Mouse (Mus musculus): ENCODE measurements around the gene Akr1b10.
A peak's percentile ranks its signal among the peaks of the same experiment; 100 is the strongest.
"Not testable (repeated sequence)": the region's sequence is repeated elsewhere in the genome, so short reads cannot be mapped to it uniquely, and the experiment has no call there.

The Akr1b10 gene

DNA sequence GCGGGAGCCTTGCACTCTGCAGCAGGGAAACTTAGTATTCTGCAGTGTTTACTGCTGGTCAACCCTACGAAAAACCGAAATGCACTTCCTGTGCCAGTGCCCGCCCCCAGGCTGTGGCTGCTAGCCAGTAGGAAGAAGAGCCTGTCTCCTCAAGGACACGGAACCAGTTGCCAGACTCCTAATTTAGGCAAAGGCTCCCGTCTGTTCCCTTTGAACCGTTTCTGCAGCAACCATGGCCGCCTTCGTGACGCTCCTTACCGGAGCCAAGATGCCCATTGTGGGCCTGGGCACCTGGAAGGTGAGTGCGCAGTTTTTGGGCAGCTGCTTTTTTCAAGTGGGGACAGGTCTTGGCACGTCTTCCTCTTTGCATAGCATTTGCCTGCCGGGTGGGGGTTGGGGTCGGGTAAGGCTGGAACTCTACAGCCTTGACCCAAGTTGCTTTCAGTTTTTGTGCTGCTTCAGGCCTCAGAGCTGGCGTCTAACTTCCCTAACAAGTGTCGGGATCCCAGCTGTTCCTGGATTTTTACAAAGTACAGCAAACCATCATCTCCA is at the start of gene Akr1b10:
Akr1b10 (plus strand) TSS at position 109 of the 552 bp plus-strand sequence.
- peak; percentile 87 to 90 for DNase-seq

DNA sequence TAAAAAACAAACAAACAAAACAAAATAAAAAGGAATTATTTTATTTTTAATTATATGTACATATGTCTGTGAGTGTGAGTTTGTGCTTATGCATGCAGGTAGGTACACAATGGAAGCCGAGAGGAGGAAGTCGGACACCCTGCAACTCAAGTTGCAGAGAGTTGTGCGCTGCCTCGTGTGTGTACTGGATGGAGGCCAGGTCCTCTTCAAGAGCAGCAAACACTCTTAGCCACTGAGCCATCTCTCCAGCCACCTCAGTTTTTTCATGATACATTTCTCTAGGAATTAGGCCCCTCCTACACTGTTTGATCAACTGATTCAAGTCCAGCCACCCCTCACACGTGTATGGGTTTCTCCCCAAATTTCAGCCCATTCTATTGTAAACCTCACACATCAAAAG is 49.3 kb upstream of the Akr1b10 start:
- peak in 1 of 2 experiments; percentile 18 for DNase-seq

DNA sequence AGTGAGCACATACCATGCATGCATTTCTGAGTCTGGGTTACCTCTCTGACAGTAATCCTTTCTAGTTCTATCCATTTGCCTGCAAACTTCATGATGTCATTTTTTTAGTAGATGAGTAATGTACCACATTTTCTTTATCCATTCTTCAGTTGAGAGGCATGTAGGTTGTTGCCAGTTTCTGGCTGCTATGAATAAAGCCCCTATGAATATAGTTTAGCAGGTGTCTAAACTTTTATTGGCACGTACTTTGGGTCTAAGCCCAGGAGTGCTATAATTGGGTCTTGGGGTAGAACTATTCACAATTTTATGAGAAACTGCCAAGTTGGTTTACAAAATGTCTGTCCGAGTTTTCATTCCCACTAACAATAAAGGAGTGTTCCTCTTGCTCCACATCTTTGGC is 46.2 kb upstream of the Akr1b10 start:
- no peak for DNase-seq

DNA sequence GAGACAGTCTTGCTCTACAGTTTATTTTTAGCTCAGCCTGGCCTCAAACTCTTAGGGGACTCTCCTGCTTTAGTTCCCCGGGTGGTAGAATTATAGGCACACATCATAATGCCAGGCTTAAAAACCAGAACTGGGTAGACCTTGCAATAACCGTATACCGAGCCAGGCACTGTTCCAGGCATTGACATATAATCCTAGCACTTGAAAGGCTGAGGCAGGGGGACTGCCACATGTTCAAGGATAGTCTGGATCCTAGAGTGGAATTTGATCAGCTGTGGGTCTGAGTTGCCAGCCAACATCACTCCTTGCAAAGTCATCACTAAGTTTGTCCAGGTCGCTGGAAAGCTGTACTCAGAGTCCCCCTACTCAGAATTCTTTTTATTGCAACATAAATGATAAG is 42.0 kb upstream of the Akr1b10 start:
- DNase-seq = no peak

DNA sequence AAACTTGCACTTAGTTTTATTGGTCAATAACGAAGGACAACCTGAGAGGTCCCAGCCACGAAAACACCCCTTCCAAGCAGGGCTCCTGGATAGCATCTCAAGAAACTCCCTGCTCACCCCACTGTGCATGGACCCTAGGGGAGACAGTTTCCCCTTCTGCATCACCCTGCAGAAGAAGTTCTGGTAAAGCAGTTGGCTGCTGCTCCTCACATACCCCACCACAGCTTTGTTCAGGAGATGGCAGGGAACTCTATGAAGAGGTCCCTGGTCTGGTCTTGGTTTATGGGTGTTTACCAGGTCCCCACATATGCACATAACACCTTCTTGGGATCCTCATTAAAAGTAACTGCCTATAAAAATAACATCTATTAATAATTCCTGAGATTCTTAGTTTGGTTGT is 41.5 kb upstream of the Akr1b10 start:
- no peak for DNase-seq

DNA sequence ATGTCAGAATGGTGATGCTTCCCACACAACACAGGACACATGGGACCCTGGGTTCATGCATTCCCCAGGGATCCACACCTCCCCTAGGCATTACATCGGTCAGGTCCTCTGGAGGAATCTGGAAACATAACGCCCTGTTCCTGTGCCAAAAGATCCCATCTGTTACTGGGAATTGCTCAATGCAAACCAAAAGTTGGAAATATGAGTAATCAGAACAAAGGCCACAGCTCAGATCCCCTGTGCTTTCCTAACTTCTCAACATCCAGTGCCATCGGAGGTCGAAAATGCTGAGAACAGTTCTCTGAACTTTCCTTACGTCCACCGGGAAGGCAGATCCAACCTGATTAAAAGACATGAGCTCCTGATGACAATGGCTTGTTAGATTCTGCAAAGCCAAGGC is 40.6 kb upstream of the Akr1b10 start:
- DNase-seq = no peak

DNA sequence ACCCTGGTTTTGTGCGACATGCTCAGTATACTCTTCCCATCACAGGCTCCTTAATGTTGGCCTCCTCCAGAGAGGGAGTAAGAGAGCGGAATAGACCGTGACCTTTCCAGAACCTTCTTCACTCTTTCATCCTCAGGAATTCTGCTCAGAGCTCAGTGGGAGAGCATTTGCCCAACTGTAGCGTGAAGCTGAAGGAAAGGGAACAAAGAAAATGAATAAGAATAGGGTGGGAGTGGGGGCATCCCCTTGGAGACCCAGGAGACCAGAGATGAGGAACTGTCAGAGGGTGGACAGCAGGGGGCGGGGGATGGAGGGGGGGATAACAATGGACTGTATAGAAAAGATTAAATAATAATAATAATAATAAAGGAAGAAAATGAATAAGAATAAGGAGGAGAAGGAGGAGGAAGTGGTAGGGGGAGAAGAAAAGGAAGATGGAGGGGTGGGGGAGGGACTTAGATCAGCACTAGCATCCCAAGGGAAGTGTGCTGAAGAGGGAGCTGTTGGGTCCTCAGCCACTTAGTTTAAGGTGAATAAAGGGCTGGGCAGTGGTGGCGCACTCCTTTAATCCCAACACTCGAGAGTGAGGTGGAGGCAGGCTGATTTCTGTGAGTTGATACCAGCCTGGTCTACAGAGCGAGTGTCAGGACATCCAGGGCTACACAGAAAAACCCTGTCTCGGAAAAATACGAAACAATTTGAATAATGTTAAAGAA is 39.7 kb upstream of the Akr1b10 start:
- no peak for DNase-seq

DNA sequence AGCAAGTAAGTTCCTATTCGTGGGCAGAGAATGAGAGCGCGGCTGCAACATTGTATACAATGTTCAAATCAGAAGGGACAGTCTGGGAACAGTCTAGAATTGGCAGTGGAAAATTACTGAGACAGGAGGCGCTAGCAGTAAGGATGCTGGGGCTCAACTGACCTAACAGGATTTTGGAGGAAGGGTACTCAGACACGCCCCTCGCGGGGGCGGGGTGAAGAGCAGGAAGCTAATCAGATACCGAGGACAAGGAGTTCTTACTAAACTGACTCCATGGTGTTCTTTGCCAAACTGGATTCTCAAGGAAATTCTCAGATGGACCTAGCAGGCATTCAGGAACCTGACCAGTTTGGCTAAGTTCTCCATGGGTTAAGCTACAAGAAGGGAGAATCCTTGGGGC is 39.1 kb upstream of the Akr1b10 start:
- DNase-seq = peak; percentile 10 to 11

DNA sequence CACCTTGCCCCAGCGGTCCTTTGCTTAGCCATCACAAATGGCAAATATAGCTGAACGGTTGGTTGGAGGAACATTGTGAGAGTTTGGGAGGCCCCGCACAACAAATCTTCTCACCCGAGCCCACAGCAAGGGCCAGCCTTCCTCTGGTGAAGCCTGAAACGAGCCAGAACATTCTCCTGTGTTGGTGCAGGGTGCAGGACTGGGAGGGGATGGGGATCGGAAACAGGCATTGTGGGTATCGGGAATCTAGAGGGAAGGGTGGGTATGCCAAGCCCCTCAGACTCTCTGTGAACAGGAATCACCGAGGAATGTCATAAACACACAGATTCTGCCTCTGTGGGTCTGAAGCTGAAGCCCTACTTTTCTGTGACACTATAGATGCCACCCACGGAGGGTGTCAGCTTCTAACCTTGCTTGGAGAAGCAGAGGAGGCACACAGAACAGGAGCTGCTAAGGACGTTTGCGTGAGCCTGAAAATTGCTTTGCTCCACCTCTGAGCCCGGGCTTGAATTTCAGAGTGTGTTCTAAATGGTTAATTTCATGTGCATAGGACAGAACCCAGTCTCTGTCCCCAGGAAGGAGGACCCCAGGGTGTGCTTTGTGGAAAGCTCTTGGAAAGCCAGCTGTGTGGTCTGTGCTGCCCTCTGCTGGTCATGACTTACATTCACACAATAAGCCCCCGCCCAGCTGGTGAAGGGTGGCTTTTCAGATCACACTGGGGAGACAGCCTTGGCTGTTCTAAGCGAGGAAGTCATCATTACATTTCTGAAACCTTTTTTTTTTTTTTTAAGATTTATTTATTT is 37.7 kb upstream of the Akr1b10 start:
- peak; percentile 32 to 60 for DNase-seq

DNA sequence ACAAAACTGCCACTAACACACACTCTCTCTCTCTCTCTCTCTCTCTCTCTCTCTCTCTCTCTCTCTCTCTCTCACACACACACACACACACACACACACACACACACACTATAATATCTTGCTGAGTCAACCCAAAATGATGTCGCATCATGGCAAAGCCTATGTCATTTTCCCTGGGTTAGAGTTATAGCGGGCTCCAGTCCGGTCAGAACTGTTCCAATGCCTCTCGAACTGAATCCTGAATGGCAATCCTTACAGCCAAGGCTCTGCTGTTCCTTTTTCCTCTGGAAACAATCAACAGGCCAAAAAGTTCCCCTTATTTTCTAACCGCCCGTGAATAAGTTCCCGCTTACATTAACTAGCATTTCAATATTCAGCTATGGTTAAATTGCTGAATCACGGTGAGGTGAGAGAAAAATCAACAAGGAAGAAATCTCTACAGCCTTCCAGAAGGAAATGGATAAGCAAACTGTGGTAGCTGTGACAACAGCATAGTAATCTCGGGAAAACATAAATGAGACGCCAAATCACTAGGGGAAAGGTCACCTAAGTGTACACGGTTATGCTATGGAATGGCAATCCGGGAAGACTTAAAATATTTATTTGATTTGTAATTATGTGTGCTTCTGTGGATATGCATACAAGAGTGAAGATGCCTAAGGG is 33.9 kb upstream of the Akr1b10 start:
- DNase-seq = no peak

DNA sequence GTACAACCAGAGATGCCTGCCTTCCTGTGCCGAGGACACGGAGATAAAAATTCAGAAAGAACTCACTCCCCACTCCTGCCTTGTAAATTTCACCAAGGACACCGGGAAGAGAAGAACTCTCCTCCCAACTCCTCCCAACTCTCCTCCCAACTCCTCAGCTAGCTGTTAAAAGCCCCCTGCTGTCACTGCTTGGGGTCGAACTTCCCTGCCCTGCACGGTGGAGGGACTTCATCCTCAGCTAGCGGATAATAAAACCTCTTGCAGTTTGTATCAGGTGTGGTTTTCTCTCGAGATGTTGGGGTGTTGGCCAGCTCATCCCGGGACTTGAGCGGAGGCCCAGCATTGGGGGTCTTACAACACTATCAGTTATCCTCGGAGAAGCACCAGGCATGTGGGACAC is 32.5 kb upstream of the Akr1b10 start:
- not testable (repeated sequence) for DNase-seq

DNA sequence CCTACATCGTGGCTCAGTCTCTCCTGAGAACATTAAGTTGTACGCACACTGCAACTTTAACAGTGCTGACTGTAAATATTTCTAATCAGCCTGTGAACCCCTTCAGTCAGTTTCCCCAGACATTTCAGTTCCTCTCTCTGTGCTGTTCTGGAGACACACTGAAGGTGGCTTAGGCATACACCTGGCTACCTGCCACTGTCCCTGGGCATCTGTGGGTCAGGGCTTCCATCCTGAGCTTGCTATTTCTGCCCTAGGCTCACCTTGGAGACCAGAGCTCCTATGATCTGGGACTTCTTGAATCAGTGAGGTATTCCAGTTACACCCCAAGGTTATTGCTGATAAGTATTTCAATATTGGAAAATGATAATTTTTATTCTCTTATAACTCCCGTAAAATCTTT is 31.6 kb upstream of the Akr1b10 start:
- DNase-seq = no peak

DNA sequence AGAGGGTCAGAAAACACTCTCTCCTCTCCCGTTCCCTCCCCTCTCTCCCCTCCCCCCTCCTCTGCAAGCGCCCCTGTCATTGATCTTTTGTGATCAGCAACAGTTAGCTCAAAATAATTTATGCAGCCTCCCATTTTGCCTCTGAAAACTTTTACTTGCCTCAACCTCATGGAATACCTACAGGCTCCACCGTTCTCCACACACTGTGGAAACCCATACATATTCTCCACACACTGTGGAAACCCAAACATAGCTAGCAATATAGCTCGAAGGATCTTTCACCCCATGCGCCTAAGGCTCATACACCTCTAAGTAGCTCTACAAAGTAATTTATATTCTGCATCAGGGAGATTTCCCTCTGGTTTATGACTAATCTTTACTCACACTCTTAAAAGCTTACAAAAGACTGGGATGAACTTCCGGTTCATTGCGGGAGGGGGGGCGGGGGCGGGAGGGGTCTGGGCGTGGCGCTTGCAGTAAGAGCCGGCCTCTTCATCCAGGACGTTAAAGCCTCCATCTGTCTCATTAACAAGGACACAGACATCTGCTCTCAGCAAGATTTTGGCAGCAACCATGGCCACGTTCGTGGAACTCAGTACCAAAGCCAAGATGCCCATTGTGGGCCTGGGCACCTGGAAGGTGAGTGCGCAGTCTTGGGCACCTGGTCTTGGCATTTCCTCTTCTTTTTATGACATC is 30.2 kb upstream of the Akr1b10 start, which contains the start of gene Akr1b8:
Akr1b8 (plus strand) TSS at position 462 of the 696 bp plus-strand sequence.
- no peak for DNase-seq

DNA sequence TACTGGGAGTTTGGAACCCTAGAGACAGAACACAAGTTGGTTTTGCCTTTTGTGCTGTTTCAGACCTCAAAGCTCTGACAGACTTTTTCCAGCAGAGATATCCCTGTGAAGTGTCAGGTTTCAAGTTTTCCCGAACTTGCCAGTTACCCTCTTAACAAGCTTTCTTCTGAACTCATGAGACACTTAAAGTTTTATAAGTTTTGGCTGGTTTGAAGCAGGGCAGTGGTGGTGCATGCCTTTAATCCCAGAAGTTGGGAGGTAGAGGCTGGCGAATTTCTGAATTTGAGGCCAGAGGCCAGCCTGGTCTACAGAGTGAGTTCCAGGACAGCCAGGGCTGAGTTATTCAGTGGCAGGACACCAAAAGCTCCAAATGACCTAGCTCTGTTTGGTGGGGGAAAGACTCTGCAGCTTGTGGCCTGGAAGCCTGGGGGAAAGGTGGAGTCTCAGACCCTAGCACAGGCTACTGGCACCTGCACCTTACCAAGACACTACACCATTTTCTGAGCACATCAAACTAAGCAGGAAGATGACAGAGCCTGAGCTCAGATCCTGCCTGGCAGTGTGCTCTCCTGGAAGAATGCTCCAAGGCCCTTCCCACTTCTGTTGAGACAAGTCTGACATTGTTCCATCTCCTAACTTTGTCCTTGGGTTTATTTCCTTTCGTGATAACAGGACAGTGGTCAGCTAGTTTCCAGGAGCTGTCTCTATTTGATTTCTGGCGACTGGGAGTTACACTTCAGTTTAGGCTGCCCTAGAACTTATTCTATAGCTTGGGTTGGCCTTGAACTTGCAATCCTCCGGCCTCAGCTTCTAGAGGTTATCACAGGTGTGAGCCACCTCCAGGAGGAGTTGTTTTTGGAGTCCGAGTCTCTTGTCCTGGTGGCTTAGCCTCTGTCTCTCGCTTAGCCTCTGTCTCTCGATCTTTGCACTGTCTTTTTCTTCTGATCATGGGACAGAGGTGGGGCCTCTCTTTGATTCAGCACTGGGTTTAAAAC is 29.4 kb upstream of the Akr1b10 start:
- no peak for DNase-seq

DNA sequence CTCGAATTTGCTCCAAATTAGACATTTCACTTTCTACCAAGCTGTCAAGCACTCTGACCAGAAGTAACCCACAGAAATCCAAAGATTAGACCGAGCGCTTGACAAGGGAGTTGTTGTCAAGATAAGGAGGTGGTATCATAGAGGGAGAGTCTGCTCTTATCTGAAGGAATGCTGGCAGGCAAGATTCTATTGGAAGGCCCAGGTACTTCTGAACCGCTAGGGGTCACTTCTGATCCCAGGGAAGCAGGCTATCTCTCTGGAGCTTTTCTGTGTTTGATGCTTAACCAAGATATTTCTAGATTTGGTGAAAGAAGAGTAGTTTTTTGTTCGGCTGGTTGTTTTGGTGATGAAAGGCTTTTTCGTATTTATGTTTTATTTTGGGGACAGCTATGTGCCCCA is 28.7 kb upstream of the Akr1b10 start:
- no peak for DNase-seq

DNA sequence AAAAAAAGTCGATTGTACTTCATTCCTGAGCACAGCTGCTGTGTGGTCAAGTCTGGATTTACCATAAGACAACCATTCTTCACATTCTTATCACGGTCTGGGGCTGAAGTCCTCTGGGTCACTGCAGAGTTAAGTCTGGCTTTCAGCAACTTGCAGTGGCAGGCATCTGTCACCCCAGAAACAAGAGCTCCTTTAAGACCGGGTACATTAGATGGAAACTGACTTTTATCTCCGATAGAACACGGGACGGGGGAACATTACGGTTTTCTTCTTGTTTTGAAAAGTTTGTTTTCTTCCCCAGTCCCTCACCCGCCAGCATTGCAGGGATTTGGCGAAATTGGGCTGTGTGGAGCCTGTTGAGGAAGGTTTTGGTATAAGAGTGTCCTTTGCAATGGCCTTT is 28.2 kb upstream of the Akr1b10 start:
- no peak for DNase-seq

DNA sequence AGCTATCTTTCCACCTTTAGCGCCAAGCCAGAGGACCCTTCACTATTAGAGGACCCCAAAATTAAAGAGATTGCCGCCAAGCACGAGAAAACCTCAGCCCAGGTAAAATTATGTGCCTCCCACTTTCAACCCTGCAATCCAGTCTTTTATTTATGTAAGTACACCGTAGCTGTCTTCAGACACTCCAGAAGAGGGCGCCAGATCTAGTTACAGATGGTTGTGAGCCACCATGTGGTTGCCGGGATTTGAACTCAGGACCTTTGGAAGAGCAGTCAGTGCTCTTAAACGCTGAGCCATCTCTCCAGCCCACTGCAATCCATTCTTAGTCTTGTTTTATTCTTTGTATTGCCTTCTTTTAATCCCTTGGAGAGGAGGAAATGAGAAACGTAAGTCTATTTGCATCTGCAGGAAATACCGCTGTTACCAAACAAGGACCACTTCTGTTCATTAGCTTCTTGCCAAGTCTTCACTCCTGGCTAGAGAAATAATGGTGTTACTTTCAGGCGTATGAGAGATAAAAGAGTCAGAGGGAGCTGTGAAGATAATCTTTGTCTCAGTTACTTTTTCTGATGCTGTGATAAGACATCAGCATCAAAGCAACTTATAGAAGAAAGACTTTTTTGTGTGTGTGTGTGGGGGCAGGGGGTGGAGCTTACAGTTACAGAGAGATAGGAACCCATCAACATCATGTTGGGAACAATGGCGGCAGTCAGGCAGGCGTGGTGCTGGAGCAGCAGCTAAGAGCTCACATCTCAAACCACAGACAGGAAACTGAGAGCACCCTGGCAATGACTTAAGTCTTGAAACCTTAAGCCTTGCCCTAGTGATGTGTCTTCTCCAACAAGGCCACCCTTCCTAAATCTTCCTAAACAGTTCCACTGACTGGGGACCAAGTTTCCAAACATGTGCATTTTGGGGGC is 19.5 kb upstream of the Akr1b10 start:
- DNase-seq = no peak

DNA sequence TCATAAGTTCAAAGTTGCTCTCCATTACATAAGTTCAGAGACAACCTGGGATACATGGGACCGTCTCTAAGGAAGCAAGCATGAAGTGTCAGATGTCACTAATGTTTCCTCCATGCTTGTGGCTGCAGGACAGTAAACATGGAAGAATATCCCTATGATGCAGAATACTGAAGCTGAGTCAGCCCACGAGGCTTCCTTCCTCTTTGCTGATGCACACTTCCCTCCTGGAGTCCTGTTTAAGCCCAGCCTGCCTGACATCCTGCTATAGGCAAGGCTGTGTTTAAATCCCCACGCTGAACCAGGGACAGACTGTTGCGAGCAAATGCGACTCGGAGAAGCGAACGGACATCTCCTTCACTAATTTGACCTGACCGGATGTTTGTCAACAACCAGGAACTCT is 16.0 kb upstream of the Akr1b10 start:
- DNase-seq = no peak

DNA sequence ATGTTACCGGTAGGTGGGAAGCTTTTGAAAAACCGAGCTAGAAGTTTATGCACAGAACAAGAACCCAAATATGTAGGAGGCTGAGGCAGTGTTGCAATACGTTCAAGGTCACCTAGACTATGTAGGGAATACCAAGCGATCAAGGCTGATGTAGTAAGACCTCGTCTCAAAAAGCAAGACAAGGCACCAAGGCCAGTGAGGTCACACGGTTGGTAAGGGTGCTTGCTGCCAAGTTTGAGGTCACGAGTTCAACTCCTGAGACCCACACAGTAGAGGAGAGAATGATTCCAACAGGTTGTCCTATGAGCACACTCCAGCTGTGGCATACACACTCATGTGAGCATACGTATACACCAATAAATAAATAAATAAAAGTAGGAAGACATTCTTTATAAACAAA is 13.9 kb upstream of the Akr1b10 start:
- no peak for DNase-seq

DNA sequence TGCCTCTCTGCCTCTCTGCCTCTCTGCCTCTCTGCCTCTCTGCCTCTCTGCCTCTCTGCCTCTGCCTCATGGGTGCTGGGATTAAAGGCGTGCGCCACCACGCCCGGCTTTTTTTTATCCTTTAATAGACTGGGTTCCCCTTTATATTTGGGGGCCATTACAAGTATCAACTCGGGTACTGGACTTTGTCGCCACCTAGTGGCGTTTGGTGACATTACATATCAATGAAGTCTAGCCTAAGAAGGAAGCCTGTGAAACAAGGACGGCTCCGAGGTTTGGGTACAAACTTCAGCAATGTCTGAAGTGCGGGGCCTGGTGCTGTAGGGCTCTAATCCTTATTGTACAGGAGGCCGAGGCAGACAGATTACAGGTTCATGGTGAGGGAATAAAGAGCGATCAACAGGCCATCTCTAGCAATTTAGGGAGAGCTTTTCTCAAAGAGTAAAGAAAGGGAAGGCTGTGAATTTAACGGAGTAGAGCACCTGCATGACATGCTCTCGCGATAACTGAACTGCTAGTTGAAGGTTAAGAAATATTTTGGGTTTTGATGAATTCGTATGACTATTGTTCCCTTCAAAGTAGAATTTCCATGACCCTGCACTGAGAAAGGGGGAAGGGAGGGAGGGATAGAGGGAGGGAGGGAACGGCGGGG is 12.2 kb upstream of the Akr1b10 start:
- DNase-seq = peak; percentile 59 to 88

Measured in kidney, adult 8-10 months (tissue).